Mouse (Mus musculus): ENCODE data around the gene 3110040M04Rik. TPM values are rescaled to one million over a fixed set of nuclear protein-coding genes. Genes with fewer than 3 reads are reported as not detected.
A peak's percentile ranks its signal among the peaks of the same experiment; 100 is the strongest.
"Not testable (repeated sequence)": the region's sequence is repeated elsewhere in the genome, so short reads cannot be mapped to it uniquely, and the experiment has no call there.

The 3110040M04Rik gene
- not detected for total RNA-seq (2021)
- long read RNA-seq: 0 reads

DNA sequence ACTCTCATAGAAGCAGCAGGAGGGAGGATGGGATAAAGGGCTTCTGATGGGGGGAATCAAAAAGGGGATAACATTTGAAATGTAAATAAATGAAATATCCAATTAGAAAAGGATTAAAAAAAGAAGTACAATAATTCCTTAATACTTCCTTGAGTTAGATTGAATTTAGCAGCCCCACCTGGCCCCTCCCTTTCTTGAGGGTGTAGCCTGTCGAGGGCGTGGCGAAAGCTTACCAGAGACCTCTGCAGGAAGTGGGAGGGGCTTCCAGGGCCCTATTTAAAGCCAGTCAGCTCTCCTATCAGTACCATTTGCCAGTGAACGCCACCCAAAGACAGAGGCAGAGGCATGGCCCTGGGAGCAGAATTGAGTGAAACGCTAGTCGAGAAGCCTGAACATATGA lies at the start of gene 3110040M04Rik:
Gene 3110040M04Rik (plus strand): TSS at position 304 of the 400 bp plus-strand sequence.
- DNase-seq (ENCODE audit: low spot score in 2 of 2): not testable (repeated sequence)

DNA sequence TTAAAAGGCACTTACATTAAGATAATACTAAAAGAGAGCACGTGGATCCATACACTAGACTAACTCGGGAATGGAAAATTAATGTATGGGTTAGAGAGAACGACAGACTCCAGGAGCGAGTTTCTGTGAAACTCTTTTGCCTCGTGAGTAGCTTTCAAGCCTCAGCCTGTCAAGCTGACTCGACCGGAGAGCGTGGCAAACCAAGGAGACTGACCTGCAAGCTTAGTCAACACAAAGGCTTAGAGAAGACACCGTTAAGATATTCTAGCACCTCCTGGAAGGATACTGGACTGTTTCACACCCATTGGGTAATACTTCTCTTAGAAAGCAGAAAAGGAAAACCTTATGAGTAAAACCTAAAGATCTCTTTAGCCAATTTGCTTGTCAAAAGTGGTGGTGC lies 49.8 kb upstream of the 3110040M04Rik start:
- not testable (repeated sequence) for DNase-seq (ENCODE audit: low spot score in 2 of 2)

DNA sequence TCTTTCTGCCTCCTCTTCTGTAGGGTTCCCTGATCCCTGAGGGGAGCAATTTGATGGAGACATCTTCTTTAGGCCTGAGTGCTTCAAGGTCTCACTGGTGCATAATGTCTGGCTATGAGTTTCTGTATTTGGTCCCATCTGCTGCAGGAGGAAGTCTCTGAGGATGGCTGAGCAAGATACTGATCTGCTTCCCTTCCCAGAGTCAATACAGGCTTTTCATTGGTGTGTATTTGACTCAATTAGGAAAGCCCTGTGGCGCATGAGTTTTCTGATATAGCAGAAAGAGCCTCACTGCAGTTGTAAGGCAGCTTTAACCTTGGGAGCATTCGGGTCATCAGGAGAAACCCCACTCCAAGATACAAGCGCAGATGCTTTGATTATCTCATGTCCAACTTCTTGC lies 47.8 kb upstream of the 3110040M04Rik start:
- no peak for DNase-seq (ENCODE audit: low spot score in 2 of 2)

DNA sequence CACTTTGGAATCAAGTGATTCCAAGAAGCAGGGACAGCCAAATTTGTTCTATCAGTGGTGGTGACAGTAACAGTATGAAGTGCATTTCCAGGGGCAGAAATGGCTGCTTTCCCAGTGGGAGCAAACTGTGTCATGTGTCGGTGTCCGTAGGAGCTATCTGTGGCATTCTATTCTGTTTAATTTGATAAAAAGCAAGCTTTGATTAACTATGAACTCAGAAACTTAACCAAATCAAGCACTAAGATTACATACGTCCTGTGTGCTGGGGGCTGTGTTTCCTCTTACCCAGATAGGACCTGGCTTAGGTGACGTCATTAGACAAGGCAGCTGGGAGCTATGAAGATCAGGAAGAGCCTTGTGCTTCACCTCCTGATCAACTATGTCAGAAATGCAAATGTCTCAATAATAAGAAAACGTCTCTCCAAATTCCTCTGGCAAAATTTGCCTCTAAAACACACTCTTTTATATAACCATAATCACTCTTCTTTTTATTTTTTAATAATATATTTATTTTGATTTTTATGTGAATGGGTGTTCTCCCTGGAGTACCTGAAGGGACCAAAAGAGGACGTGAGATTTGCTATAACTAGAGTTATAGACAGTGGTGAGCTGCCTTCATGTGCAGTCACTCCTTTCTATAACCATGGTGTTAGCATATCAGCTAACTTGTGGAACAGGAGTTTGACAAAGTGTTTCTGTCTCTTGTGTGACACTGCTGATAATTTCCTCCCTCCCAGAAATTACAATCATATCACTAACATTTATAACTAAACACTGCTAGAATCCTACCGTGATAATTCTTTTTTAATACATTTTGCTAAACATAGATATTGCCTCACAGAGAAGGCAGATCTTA lies 46.9 kb upstream of the 3110040M04Rik start:
- no peak for DNase-seq (ENCODE audit: low spot score in 2 of 2)

DNA sequence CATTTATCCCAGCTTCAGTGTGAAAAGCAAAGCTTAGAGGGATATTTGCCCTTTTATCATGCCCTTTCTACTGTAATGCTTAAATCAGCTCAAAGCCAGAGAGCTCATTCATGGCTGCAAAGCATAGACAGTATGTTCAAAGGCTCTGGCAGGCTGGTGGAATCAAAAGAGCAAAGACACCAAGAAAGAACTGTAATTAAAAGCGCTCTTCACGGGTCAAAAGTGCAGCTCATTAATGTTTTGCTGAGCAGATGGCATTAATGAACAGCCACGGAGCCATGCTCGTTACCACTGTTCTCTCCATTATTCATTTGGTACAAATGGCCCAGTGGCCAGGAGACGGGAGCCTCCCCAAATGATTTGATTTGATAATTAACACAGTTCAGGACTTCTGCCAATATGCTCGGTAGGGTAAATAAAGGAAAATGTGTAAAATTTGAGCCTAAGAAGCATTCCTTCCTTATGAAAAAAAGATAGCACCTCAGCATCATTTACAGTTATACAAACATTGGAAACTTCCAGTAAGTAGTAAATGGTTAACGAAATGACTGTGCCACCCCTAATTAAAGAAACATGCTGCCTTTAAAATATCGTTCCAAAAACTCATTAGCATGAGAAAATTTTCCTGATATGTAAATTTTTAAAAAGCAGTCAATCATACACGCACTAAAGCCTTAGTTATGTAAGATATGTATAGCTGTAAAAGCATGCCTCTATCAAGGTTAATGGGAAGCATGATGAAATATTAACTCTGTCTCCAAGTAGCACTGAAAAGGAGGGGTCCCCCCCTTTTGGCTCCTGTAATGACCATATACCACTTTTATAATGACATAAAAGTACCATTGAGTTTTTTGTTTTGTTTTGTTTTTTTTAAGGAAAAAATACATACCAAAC lies 45.7 kb upstream of the 3110040M04Rik start:
- no peak for DNase-seq (ENCODE audit: low spot score in 2 of 2)

DNA sequence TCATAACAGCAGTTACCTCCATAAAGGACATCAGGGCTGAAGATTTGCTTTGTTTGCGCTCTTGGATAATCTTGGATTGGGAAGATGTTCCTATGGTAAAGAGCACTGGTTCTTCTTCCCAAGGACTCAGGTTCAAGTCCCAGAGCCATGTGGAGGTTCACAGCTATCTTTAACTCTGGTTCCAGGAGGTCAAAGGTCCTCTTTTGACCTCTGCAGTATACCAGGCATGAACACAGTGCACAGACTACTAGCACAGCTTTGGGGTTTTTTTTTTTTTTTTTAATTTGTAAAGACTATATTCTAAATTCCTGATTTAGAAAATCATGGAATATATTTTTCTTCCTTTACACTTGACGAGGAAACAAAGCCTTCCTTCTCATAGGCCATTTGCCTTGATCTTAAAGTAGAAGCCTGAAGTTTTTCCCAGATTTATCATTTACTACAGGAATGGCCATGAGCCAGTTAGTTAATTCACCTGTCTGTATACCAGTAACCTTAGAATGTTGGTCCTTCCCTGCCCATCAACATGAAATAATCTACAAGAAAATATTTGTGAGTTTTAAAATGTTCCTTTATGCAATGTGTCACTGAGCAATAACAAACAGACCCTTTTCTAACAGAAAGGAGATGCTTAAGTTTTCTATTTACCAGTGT lies 44.9 kb upstream of the 3110040M04Rik start:
- no peak for DNase-seq (ENCODE audit: low spot score in 2 of 2)

DNA sequence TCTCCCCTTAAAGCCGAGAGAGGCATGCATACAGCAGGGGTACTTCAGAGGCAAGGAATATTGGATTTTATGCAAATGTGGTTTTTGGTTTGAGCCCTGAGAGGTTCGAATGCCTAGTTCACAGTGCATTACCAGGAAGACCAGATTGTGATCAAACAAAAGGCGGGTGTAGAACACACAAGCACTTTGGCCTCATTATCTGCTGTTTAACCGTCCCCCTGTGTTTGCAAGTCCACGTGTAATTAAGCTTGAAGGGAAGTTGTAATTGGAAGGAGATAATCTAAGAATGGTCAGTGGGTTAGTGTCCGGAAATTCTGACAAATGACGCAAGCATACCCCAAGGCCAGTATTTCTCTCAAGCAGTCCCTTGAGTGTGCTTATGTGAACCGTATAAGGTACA lies 37.9 kb upstream of the 3110040M04Rik start:
- no peak for DNase-seq (ENCODE audit: low spot score in 2 of 2)

DNA sequence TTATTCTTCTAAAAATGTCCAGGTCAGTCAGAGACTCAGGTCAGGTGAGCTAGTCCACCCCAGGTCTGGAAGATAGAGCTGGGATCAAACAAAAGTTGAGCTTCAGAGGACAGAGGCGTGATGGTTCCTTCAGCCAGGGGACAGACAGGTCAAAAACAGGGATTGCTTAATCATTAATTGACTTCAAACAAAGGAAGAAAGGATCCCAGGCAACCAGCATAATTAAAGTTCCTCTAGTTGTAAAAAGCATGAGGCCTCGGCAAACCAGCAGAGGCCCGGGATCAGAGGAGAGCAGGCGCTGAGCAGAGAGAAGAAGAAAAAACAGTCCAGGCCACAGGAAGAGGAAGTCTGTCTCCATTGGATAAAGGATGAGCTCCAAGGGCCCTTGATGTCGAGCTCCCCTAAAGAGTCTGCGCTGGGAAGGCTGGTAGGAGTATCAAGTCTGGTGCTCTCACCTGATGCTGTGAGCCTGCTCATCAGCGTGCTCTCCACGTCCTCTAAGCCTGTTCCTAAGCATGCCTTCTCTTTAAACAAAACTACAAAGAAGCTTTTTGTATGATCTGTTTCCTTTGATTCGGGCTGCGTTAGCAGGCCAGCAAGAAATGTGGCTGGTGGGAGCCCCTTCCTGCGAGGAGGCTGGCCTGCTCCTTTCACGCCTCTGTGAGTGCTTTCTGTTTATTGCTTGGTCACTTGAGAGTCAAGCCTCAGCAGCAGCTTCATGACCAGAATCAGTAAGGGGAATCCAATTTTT lies 36.4 kb upstream of the 3110040M04Rik start:
- DNase-seq (ENCODE audit: low spot score in 2 of 2): peak; percentile 14 to 34

DNA sequence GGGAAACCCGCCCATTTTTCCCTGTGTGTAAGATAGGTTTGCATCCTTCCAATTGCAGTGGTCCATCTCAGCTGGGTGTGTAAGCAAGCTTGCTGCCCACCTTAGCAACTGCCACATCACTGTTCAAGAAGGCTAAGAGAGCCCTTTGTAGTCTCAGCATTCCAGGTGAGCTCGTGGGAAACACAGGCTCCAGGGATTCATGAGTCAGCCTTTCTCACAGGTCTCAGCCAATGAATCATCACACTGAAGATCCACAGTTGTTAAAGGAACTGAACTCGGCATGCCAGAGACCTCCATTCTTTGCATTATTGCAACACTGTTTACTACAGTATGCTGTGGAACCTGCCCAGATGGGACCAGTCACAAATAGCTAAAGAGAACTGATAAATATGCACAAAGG lies 35.3 kb upstream of the 3110040M04Rik start:
- DNase-seq (ENCODE audit: low spot score in 2 of 2): no peak

DNA sequence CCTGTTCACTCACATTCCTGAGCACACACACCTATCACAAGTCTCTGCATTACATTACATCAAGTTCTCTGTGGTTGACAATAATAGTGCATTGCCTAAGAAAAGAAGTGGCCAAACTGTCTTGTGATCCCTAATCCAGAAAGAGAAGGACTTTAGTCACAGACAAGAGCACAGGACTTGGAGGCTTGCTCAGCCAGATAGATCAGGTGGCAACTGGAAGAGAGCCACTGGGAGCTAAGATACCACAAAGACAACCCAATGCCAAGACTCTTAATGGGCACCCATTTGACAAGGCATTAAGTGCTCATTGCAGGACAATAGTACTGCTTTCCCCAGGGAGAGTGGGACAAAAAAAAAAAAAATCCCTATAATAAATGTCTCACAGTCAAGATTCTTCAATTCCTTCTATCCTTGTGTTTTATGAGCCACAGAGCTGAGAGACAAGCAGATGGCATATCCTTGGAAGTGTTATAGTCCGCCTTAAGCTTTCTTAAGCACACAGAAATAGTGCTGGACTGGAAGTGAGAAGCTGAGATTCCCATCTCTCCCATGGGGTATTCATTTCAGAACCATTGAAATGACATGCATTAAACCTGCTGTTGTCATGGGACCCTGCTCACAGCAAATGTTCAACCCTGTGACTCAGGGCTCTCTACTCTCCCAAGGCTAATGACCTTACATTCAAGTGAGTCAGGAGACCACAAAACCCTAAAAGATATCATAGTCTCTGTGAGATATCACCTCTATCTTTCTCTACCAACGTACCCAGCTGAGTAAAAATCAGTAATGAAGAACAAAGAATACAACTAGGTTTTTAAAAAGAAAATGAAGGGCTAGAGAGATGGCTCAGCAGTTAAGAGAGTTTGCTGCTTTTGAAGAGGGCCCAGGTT lies 32.1 kb upstream of the 3110040M04Rik start:
- DNase-seq (ENCODE audit: low spot score in 2 of 2): no peak

DNA sequence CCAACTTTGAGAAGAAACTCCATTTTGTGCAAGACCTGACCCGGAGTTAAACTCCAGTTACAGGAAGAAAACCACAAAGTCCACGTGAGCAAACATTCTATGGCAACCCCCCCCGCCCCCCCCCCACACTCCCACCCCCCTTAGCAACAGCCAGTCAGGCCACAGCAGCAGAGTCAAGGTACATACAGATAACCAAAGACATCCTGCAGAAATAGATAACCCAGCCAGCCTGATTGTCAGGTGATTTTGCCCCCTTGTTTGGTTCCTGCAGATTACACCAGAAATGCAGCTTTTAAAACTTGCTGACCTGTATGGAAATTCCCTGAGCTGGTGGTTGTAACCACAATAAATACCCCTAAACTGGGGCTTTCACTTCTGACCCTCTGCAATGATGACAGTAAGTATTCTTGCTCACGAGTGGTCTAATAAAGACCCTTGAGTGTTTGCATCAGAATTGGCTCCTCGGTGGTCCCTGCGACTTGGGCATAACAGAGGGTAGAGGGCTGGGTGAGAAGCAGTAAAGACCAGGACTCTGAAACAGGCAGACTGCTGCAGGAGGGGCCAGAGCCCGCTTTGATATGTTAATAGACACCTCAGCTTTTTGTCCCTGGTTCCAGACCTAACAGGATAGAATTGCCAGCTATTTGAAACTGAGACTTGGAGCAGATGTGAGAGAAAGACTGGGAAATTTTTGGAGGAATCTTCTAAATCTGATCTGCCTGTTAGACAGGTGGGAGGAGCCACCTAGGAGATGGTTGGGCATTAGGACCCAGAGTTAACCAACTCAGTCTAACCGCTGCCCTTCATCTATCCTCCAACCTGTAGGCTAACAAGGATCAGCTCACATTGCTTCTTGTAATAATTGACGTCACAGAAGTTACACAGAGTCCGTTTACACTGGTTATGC lies 26.6 kb upstream of the 3110040M04Rik start:
- DNase-seq (ENCODE audit: low spot score in 2 of 2): no peak

DNA sequence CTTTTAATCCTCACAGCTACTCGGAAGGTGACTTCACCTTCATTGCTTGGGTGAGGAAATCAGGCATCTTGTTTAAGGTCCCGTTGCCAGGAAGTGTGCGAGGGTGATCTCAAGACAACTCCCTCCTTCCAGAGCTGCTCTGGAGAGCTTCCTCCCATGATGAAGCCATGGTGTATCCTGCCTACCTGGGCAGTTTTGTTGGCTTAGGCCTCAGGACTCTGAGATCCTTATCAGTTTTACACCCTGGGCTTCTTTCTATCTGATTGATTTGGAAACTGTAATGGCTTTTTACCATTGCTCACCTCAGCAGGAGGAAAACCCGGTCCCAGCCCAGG lies 26.0 kb upstream of the 3110040M04Rik start:
- DNase-seq (ENCODE audit: low spot score in 2 of 2): no peak

DNA sequence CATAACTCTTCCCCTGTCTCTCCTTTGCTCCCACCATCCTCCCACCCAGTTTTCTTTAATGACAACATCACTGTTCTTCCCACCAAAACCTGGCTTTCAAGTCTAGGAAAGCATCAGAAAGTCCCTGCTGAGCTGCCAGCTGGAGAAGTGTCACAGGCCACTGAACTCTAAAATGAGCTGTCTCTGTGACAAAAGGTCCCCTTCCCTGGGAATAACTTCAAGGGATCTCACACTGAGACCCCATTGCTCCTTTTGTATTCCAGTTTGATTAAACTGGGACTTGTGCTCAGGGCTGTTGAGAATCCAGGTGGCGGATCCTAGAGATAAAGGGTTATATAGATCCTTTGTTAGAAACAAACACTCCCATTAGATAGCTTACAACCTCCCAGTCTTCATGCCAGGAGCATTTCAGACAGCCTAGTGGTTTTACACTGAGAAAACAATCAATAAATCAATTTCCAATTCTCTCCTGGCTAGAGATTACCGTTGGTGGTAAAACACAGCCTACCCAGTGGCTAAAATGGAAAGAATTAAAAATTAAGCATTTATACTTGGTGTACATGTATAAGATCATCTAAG lies 25.3 kb upstream of the 3110040M04Rik start:
- no peak for DNase-seq (ENCODE audit: low spot score in 2 of 2)

DNA sequence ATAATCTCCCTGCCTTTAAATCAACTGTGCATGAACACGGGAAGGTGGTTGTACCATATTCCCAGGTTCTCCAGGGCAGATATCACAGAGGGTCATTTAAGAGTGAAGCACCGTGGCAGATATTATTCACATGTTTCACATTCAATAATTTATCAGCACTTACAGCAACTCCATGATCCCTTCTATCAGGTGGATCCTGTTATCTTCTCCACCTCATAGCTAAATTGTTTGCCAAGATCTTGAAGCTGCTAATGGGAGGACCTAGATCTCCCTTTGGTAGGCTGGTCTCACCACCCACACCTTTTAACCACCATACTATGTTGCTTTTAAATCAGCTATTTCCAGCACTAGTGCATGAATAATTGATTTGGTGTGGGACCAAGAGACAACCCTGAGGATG lies 23.8 kb upstream of the 3110040M04Rik start:
- DNase-seq (ENCODE audit: low spot score in 2 of 2): no peak

DNA sequence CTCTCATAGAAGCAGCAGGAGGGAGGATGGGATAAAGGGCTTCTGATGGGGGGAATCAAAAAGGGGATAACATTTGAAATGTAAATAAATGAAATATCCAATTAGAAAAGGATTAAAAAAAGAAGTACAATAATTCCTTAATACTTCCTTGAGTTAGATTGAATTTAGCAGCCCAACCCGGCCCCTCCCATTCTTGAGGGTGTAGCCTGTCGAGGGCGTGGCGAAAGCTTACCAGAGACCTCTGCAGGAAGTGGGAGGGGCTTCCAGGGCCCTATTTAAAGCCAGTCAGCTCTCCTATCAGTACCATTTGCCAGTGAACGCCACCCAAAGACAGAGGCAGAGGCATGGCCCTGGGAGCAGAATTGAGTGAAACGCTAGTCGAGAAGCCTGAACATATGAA lies 21.7 kb upstream of the 3110040M04Rik start, which contains the start of gene Gm47985:
Gene Gm47985 (plus strand): TSS at position 272 of the 400 bp plus-strand sequence.
- not testable (repeated sequence) for DNase-seq (ENCODE audit: low spot score in 2 of 2)

DNA sequence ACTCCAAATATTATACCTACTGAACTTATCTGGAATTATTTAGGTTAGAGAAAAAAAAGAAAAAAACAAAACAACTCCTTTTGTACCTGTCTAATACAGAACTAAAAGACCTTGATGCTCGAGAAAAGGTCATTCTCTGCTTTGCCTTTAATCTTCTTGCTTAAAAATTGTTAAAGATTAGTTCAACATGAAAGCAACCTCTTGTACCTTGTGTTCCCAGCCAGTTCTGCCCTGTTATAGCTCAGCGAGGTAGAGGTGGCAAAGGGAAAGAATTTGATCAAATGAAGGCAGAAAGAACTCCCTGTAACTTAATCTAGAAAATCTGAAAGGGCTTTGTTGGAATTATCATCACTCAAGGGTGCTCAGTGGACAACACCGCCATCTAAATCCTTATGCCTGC lies 17.7 kb upstream of the 3110040M04Rik start:
- not testable (repeated sequence) for DNase-seq (ENCODE audit: low spot score in 2 of 2)

DNA sequence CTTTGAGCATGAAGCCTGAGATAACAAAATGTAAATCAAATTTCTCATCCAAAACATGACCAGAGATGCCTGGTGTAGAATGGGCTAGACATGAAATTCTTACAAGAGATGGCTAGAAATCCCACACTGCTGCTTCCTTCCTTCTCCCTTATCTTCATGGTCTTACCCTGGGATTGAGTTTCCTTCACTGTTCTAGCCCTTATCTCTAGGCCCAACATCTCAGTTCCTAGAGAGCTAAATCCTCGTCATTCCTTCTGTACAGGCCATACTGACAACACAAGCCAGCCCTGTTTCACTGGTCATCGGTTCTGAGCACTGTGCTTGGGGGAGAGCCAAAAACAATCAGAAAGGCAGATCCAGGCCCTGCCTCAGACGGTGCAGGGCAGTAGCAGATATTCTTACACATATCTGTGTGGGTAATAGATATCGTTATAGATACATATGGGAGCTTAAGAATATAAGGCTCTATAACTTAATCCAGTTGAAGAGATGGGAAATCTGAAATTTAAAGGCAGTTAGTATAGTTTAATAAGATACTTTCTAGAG lies 17.0 kb upstream of the 3110040M04Rik start:
- DNase-seq (ENCODE audit: low spot score in 2 of 2): not testable (repeated sequence)

DNA sequence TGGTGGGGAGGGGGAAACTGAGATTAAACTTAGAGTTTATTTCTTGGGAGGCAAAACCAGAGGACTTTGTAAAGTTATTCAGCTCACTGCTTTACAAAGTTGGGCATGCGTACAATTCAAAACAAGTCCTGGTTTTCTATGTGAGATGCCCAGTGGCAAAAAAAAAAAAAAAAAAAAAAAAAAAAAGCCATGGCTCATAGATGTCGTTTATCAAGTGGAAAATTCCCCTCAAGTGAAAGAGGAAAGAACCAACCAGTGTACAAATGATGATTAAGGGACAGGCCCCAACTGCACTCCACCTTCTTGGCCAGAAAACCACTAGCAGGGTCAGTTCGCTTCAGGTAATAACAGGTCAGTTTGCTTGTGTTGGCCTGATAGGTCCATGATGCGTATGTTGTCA lies 15.5 kb upstream of the 3110040M04Rik start:
- no peak for DNase-seq (ENCODE audit: low spot score in 2 of 2)

Measured in layer of hippocampus, postnatal 10 days (tissue).